Mouse (Mus musculus): Measurements from ENCODE around the gene Tppp3.

The Tppp3 gene

DNA sequence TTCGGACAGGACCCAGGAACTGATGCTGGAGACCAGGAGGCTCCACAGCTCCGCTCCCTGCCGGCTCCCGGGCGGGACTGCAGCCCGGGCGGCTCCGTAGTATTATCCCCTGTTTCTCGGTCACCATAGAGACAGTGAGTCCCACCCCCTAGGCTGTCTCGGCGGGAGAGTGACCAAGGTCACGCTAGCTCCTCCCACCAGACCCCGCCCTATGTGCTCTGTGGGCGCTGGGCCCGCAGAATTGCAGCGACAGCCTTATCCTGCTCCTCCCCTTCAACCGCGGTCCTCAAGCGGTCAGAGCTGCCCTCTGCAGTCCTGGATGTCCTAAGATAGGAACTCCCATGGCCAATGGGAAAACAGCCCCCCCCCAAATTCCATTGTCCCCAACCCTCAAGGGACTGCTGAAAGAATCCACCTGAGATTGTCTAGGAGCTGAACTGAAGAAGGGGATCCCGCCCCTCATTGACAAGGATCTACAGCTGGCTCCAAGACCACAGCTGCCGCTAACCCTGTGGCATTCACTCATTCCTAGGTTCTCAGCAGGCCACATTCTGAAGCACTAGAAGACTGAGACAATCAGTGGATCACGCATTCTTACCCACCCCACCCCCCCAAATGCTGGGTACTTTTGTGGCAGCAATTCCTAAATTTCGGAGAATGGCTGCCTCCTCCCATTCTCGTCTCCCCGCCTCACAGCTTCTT is at the start of gene Tppp3:
Gene Tppp3, minus strand, starts transcription at position 213 of the 702 bp plus-strand sequence.
- peak; percentile 91 for DNase-seq

DNA sequence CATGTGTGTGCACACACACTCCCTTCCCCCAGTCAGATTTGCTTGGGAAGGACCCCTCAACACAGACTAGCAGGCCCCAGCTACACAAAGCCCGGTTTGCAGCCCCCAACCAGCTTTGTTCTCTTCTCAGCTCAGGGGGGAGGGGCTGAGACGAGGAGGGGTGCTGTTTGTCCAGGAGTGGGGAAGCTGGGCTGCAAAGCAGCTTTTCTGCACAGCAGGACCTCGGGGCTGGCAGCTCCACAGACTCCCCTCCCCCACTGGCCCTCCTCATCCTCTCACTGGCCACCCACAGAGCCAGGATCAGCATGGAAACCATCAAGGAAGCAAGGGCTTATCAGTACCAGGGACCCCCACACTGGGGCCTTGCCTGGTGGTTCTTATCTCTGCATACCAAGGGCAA is 49.7 kb upstream of the Tppp3 start:
- no peak for DNase-seq

GRCm38 (mm10) chr8:105520521-105520920 is 49.2 kb upstream of the Tppp3 start:
- no peak for DNase-seq

GRCm38 (mm10) chr8:105519591-105519990 is 48.3 kb upstream of the Tppp3 start:
- DNase-seq, result no peak

GRCm38 (mm10) chr8:105518436-105519313 is 47.3 kb upstream of the Tppp3 start, which contains the start of gene Hsd11b2:
Hsd11b2 (plus strand) TSS chr8:105518755.
- no peak for DNase-seq

DNA sequence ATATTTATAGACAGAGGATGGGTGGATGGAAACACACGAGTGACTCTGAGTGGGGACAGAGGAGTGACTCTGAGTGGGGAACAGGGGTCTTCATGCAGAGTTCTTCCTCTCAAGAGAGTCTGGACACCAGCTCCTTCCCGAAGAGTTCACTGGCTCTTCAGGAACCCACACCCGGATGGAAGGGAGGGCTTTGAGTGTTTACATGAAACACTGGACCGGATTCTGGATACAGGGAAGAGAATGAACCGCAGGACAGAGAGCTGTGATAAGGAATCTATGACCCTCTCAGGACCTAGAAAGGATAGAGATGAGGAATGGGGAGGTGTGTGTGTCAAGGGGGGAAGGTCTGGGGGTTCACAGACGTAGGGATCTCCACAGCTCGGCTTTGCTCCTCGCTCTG is 46.0 kb upstream of the Tppp3 start:
- no peak for DNase-seq

GRCm38 (mm10) chr8:105516018-105516645 is 44.8 kb upstream of the Tppp3 start:
- peak; percentile 70 for DNase-seq

- no peak for DNase-seq
Observed at GRCm38 (mm10) chr8:105514656-105515055, 43.3 kb upstream of the Tppp3 start.

DNA sequence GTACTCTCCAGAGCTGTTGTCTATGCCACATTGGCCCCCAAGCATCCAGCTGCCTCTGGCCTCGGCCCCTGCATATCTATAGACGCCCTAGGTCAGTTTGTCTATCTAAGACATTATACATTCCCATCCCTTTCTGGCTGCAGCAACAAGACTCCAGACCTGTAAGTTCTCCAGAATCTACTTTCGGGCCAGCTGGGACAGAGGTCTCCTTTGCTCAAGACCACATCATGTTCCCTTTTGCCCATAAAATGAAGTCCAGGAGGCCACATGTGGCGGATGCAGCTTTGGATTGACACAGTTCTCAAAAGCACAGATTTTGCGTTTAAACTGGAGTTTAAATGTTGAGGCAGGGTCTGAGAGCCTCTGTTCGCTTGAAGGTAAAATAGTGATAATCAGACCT is 42.9 kb upstream of the Tppp3 start:
- DNase-seq, result no peak

DNA sequence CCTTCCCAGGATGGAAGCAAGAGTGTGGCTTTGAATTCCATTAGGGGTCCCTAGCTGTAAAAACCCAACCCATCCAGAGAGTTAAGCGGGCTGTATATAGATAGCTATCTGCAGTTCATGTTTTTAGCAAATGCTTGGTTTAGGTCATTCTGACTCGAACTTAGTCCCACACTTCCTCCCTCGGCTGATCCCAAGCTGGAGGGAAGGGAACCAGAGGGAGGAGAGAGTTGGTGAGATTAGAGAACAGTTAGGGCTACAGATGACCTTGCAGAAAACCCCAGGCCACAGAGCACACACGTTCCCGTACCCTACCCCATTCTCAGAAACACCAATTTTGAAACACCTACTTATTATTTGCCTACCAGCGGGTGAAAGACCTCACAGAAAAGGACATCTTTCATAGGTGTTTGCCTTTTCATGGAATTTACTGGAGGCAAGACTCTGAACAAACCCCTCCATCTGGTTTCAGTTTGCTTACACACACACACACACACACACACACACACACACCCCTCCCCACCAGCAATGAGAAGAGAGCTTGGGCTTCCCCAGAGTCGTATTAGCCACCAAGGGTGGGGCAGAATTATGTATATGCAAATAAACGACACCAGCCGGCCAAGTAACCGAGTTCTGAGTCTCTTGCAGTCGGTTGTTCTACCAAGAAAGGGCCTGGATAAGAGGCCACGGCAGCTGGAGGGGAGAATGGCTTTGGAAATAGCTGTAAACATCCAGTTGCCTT is 38.8 kb upstream of the Tppp3 start:
- no peak for DNase-seq

- DNase-seq, result no peak
Observed at GRCm38 (mm10) chr8:105508758-105509157, 37.4 kb upstream of the Tppp3 start.

GRCm38 (mm10) chr8:105506977-105507376 is 35.7 kb upstream of the Tppp3 start:
- DNase-seq, result no peak

- DNase-seq, result no peak
Observed at GRCm38 (mm10) chr8:105504617-105505016, 33.3 kb upstream of the Tppp3 start.

GRCm38 (mm10) chr8:105499787-105500186 is 28.5 kb upstream of the Tppp3 start:
- no peak for DNase-seq

DNA sequence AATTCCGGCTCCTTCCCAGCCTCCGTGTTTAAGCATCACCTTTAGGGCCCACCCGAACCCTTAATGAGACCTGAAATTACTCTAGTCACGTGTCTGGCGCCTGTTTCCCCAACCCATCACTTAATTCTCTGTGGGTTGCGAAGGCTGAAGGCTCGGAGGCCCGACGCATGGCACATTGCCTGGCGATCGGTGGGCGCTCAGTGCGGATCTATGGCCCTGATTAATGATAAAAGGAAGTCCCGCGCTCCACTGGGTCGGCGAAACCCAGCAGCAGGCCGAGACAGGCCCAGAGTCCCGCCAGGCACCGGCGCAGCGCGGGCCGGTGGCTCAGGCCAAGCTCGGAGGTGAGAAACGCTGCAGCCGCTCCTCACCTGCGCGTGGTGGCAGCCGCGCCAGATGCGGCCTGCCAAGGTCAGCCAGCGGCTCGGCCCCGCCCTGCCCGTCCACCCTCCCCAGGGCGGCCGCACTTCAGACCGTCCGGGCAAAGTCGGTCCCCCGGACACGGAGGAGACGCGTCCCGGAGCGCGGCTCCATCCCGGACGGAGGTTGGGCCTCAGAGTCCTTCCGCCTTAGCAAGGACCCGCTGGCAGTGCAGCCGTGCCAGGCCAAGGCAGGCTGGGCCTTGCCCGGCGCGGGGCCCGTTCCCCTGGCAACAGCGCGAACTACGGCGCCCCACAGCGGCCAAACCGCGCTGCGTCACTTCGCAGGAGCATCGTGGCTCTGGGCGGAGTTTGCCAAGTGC is 25.3 kb upstream of the Tppp3 start, which contains the start of gene Zdhhc1:
Gene Zdhhc1, minus strand, starts transcription at position 464 of the 742 bp plus-strand sequence.
- DNase-seq, result peak; percentile 88

DNA sequence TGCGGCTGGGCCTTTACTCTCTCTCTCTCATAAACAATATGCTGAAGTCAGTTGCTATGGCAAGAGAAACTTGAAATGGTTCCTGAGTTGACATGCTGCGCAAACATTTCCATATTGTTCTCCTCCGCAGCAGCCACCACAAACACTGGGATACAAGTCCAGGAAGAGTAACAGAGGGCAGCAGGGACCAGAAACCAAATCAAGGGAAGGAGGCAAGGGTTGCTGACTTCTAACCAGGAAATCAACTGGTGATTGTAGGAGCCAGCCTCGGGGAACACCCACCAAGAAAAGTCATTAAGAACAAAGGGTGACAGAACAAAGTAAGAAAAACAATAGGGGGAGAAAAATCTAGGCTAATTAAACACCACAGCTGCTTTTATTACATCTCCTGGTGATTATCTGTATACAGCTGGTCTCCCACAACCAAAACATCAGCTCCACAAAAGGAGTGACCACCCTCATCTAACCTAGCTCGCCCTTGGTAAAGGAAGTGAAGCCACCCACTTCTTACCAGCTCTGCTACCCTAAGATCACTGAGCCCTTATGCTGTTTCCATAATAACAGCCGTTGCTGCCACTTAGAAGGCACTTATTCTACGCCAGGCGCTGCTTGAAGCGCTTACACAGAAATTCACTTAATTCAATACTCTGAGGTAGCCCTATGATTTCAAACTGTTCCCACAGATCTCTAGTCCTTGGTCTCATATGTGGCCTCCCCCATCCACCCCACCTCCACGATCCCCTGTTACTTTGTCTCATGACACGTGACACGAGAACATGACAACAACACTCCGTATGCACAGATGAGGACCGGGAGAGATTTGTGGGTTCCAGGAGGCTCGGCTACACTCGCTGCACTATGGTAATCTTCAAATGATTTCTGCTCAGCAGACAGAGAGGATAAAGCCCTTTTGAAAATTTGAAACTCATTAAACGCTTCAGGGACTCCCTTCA is 24.3 kb upstream of the Tppp3 start:
- DNase-seq, result no peak

DNA sequence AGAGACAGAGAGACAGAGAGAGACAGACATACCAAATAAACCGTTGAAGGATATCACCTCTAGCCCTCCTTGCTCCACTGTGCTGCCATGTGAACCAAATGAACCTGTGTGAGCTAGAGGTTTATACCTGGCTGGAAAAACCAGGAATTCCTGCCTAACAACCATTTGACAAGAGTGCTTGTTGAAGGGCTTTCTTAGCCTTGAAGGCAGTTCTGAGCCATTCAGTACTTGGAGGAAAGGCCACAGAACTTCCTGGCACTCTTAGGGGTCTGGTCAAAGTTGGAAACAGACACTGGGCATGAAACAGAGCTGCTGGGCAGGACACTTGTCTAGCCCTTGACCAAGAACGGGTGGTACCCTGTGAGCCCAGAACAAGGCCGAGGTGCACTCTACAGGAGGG is 23.2 kb upstream of the Tppp3 start:
- no peak for DNase-seq

DNA sequence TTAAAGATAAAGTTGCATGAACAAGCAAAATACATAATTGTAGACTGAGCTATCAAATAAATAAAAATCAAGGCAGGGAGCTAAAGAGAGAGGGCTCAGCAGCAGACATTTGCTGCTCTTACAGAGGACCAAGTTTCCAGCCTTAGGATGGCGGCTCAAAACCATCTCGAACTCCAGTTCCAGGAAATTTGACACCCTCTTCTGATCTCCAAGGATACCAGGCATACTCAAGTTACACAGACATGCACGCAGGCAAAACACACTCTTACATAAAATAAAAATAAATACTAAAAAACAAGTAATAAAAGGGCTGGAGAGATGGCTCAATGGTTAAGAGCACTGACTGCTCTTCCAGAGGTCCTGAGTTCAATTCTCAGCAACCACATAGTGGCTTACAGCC is 22.2 kb upstream of the Tppp3 start:
- no peak for DNase-seq

- no peak for DNase-seq
Observed at GRCm38 (mm10) chr8:105489281-105489680, 18.0 kb upstream of the Tppp3 start.

DNA sequence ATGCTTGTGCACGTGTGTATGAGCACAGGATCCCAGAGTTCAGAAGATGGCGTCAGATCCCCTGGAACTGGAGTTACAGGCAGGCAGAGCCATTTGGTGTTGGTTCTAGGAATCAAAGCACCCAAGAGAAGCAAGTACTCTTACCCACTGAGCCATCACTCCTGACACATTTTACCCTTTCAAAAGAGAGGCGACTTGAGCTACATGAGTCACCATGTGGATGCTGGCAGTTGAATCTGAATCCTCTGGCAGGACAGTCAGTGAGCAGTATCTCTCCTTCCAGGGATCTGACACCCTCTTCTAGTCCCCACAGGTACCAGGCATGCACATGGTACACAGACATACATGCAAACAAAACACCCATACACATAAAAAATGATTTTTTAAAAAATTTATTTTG is 16.8 kb upstream of the Tppp3 start:
- DNase-seq, result no peak

- no peak for DNase-seq
Observed at GRCm38 (mm10) chr8:105484392-105484791, 13.1 kb upstream of the Tppp3 start.
